Mouse (Mus musculus) testis, postnatal 14 days (tissue): ENCODE data around the gene Sirt2.

Source experiments
- DNase-seq: peaks from one replicate; pipeline ENCODE4 v3.0.0; 2021; ENCODE audit warnings: low spot score

Sirt2 gene

GRCm38 (mm10) chr7:28767462-28767965 lies 979 bp downstream of the Sirt2 start, which contains the start of gene Nfkbib:
Gene Nfkbib, minus strand, starts transcription at chr7:28767512.
- no peak for DNase-seq

- DNase-seq: no peak
Measured at GRCm38 (mm10) chr7:28769414-28769958, 3.0 kb downstream of the Sirt2 start.

- DNase-seq: no peak
Measured at GRCm38 (mm10) chr7:28770309-28770708, 3.8 kb downstream of the Sirt2 start.

- no peak for DNase-seq
Measured at GRCm38 (mm10) chr7:28771867-28772266, 5.3 kb downstream of the Sirt2 start.

- no peak for DNase-seq
Measured at GRCm38 (mm10) chr7:28773163-28773562, 6.6 kb downstream of the Sirt2 start.

GRCm38 (mm10) chr7:28774164-28774563 lies 7.6 kb downstream of the Sirt2 start:
- no peak for DNase-seq

GRCm38 (mm10) chr7:28775129-28775528 lies 8.6 kb downstream of the Sirt2 start:
- DNase-seq: no peak

GRCm38 (mm10) chr7:28778825-28779224 lies 12.3 kb downstream of the Sirt2 start:
- no peak for DNase-seq

GRCm38 (mm10) chr7:28780067-28780658 lies 13.6 kb downstream of the Sirt2 start:
- DNase-seq: peak; percentile 78

GRCm38 (mm10) chr7:28780857-28781256 lies 14.3 kb downstream of the Sirt2 start:
- DNase-seq: no peak

GRCm38 (mm10) chr7:28781261-28781663 lies 14.7 kb downstream of the Sirt2 start:
- DNase-seq: no peak

- DNase-seq: no peak
Measured at GRCm38 (mm10) chr7:28785161-28785560, 18.6 kb downstream of the Sirt2 start.

GRCm38 (mm10) chr7:28787884-28788283 lies 21.3 kb downstream of the Sirt2 start:
- DNase-seq: no peak

- DNase-seq: no peak
Measured at GRCm38 (mm10) chr7:28788307-28789195, 22.0 kb downstream of the Sirt2 start, which contains the start of gene Rinl. Gene Rinl, plus strand, starts transcription at chr7:28788969.

- no peak for DNase-seq
Measured at GRCm38 (mm10) chr7:28789235-28789634, 22.7 kb downstream of the Sirt2 start.

GRCm38 (mm10) chr7:28790066-28790806 lies 23.7 kb downstream of the Sirt2 start:
- no peak for DNase-seq

- no peak for DNase-seq
Measured at GRCm38 (mm10) chr7:28791706-28792105, 25.2 kb downstream of the Sirt2 start.

- DNase-seq: no peak
Measured at GRCm38 (mm10) chr7:28792391-28793185, 26.1 kb downstream of the Sirt2 start.

GRCm38 (mm10) chr7:28793834-28794233 lies 27.3 kb downstream of the Sirt2 start:
- no peak for DNase-seq

- DNase-seq: no peak
Measured at GRCm38 (mm10) chr7:28794496-28794895, 28.0 kb downstream of the Sirt2 start.

- no peak for DNase-seq
Measured at GRCm38 (mm10) chr7:28795832-28796231, 29.3 kb downstream of the Sirt2 start.
